Mouse (Mus musculus): ENCODE measurements around the gene Cpn2. TPM values are rescaled to one million over a fixed set of nuclear protein-coding genes. Genes with fewer than 3 reads are reported as not detected.

Gene Cpn2
- total and polyA plus RNA-seq, 3 experiments: 0.16 TPM; not detected in 2

DNA sequence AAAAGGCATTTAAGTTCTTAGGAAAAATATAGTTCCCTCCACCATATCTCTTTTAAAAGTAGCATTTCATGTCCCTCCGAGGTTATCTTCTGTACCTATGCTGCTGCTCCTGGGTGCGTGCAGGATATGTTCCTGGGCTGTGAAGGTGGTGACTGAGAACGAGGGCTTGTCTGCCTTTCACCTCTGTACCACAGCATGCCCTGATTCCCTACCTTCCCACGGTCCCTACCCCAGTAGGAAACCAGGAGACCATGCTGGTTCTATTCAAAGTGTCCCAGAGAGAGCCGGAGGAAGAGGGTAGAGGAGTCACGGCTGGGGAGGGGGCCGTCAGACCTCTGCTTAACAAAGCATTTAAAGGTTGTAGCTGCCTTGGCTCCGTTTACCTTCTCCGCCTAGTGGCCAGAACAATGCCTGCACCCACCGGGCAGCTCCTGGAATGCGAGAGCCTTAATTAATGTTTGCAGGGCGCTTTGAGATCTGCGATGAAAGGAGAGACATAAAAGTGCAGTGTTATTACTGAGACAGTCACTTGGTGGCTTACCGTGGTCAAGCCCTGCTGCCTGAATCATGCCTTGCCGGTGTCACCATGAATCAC is 16.5 kb upstream of the Cpn2 start:
- Histone ChIP-seq H3K4me3 (ENCODE audit: low read depth, low read length) (no peak overlapping the region), H3K36me3 (replicated peaks) (no peaks in the 10 kb centered on the region), H3K27me3 (ENCODE audit: insufficient read depth, low read length) (peaks cover 85% of the 10 kb centered on the region), H3K4me1 (ENCODE audit: insufficient read depth, low read depth, low read length) (peaks cover 3% of the 10 kb centered on the region; the same call in 1 of the 2 replicates), H3K9me3 (replicated peaks) (no peaks in the 10 kb centered on the region)
- TF ChIP-seq CTCF (IDR thresholded peaks at IDR 0.05; ENCODE audit: low read depth, low read length) (peak; percentile 39; the same call in 1 of the 2 replicates), GATA1 (IDR thresholded peaks at IDR 0.05; ENCODE audit: borderline replicate concordance, low read length) (no peak), TAL1 (conservative IDR thresholded peaks at IDR 0.05; ENCODE audit: low read depth, low read length) (no peak), GATA2 (IDR thresholded peaks at IDR 0.05; ENCODE audit: borderline replicate concordance, low read depth, low read length) (no peak), POLR2AphosphoS5 (IDR thresholded peaks at IDR 0.05; ENCODE audit: insufficient replicate concordance, low read depth, low read length) (no peak)
- ATAC-seq (ENCODE audit: extremely low read depth, insufficient number of reproducible peaks, low FRiP score, poor library complexity, severe bottlenecking): no peak
- DNase-seq (ENCODE audit: low spot score): peak; percentile 14

DNA sequence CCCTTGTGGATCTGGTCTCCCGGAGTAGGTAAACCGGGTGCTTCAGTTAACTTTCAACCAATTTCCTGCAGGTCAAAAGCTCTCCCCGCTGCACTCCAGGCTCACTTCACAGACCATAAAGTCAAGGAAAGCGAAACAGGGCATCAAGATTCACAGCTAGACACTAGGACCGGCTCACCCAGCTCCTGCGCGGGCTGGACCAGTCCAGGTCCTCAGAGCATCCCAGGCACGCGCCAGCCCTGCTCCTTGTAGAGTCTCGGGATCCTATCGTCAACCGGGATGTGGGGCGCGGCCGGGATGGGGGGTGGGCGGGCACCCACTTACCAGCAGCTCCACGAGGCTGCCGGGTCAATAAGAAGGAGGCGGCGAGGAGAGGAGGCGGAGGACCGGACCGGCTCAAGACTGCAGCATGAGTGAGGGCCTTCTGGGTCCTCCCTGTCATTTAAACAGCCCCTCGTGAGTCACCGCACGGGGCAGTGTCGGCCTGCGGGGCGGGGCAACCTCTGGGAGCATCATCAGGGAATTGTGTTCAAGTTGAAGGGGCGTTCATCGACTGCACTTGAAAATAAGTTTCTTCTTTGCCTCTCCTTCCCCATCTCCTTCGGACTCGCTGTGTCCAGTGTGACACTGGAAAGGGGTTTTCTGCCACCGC is 15.7 kb upstream of the Cpn2 start, which contains the start of gene Lrrc15:
Lrrc15 (minus strand) TSS at position 413 of the 652 bp plus-strand sequence.
- no peak for DNase-seq (ENCODE audit: low spot score)
- TF ChIP-seq CTCF (IDR thresholded peaks at IDR 0.05; ENCODE audit: low read depth, low read length): no peak
- TF ChIP-seq TAL1 (conservative IDR thresholded peaks at IDR 0.05; ENCODE audit: low read depth, low read length): no peak
- no peak for TF ChIP-seq POLR2AphosphoS5 (IDR thresholded peaks at IDR 0.05; ENCODE audit: insufficient replicate concordance, low read depth, low read length)
- TF ChIP-seq GATA1 (IDR thresholded peaks at IDR 0.05; ENCODE audit: borderline replicate concordance, low read length): no peak
- TF ChIP-seq GATA2 (IDR thresholded peaks at IDR 0.05; ENCODE audit: borderline replicate concordance, low read depth, low read length): no peak
- H3K4me3 ChIP-seq (ENCODE audit: low read depth, low read length): no peak within 1 kb of the TSS

DNA sequence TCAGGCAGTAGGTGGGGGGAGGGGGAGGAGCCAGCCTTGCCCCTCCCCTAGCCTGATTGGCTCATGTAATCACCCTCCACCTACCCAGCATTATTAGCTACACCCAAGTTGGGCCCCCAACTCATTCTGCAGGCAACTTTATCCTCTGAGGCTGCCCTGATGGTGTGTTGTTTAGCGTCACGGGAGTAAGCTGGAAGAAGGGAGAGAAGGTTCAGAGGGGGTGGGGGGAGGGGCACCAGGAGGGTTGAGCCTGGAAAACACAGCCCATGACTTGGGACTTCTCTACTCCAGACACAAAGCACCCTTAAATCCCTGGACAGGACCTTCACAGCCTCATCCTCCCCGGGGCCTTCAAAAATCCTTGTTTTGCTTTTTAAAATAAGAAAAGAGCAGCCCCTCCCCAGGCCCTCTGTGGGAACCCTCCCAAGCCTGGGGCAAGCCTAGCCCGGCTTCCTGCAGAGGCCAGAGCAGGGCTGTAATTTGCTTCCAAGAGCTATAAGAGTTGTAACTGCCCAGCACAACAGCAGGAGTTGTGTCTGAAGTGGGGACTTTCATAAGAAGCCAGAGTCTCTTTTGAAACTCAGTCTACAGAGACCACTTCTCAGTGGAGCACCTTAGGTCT is 13.5 kb upstream of the Cpn2 start:
- Histone ChIP-seq H3K4me1 (ENCODE audit: insufficient read depth, low read depth, low read length) (peaks cover 3% of the 10 kb centered on the region; the same call in 1 of the 2 replicates), H3K36me3 (replicated peaks) (no peaks in the 10 kb centered on the region), H3K9me3 (replicated peaks) (no peaks in the 10 kb centered on the region), H3K4me3 (ENCODE audit: low read depth, low read length) (no peak overlapping the region), H3K27me3 (ENCODE audit: insufficient read depth, low read length) (peaks cover 74% of the 10 kb centered on the region)
- no peak for ATAC-seq (ENCODE audit: extremely low read depth, insufficient number of reproducible peaks, low FRiP score, poor library complexity, severe bottlenecking)
- TF ChIP-seq CTCF (IDR thresholded peaks at IDR 0.05; ENCODE audit: low read depth, low read length): no peak
- no peak for DNase-seq (ENCODE audit: low spot score)

More for the DNA sequence above, 15.7 kb upstream of the Cpn2 start, which contains the start of gene Lrrc15:
- H3K36me3 ChIP-seq (replicated peaks): no peaks in the 10 kb centered on the region
- H3K4me1 ChIP-seq (ENCODE audit: insufficient read depth, low read depth, low read length): peaks cover 3% of the 10 kb centered on the region; the same call in 1 of the 2 replicates
- peaks cover 83% of the 10 kb centered on the region for H3K27me3 ChIP-seq (ENCODE audit: insufficient read depth, low read length)
- no peaks in the 10 kb centered on the region for H3K9me3 ChIP-seq (replicated peaks)
- no peak for ATAC-seq (ENCODE audit: extremely low read depth, insufficient number of reproducible peaks, low FRiP score, poor library complexity, severe bottlenecking)

DNA sequence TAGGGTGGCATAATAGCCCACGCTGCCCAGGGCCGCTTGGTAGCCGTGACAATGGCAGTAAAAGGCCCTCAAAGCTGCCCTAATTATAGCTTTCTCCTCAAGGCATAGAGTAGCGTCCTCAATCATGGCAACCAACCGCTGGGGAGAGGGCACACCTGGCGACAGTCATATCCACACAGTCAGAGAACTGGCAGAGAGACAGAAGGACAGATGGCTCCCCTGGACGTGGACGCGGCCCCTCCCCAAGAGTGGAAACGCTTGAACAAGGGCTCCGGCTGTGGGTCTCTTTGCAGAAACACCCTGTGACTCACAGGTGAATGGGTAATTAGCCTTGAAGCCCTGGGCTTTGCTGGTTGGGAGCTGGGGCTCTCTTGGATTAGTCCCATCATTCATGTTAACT is 11.1 kb upstream of the Cpn2 start:
- no peak for TF ChIP-seq POLR2AphosphoS5 (IDR thresholded peaks at IDR 0.05; ENCODE audit: insufficient replicate concordance, low read depth, low read length)
- no peak for TF ChIP-seq GATA1 (IDR thresholded peaks at IDR 0.05; ENCODE audit: borderline replicate concordance, low read length)
- TF ChIP-seq CTCF (IDR thresholded peaks at IDR 0.05; ENCODE audit: low read depth, low read length): no peak
- TF ChIP-seq TAL1 (conservative IDR thresholded peaks at IDR 0.05; ENCODE audit: low read depth, low read length): no peak
- TF ChIP-seq GATA2 (IDR thresholded peaks at IDR 0.05; ENCODE audit: borderline replicate concordance, low read depth, low read length): no peak
- H3K9me3 ChIP-seq (replicated peaks): no peaks in the 10 kb centered on the region
- H3K4me1 ChIP-seq (ENCODE audit: insufficient read depth, low read depth, low read length): 0 out of 2 replicates have a peak, but pooled peaks cover 3% of the 10 kb centered on the region
- peaks cover 62% of the 10 kb centered on the region for H3K27me3 ChIP-seq (ENCODE audit: insufficient read depth, low read length)
- ATAC-seq (ENCODE audit: extremely low read depth, insufficient number of reproducible peaks, low FRiP score, poor library complexity, severe bottlenecking) (no peak), DNase-seq (ENCODE audit: low spot score) (no peak)
- H3K36me3 ChIP-seq (replicated peaks): no peaks in the 10 kb centered on the region
- no peak overlapping the region for H3K4me3 ChIP-seq (ENCODE audit: low read depth, low read length)

DNA sequence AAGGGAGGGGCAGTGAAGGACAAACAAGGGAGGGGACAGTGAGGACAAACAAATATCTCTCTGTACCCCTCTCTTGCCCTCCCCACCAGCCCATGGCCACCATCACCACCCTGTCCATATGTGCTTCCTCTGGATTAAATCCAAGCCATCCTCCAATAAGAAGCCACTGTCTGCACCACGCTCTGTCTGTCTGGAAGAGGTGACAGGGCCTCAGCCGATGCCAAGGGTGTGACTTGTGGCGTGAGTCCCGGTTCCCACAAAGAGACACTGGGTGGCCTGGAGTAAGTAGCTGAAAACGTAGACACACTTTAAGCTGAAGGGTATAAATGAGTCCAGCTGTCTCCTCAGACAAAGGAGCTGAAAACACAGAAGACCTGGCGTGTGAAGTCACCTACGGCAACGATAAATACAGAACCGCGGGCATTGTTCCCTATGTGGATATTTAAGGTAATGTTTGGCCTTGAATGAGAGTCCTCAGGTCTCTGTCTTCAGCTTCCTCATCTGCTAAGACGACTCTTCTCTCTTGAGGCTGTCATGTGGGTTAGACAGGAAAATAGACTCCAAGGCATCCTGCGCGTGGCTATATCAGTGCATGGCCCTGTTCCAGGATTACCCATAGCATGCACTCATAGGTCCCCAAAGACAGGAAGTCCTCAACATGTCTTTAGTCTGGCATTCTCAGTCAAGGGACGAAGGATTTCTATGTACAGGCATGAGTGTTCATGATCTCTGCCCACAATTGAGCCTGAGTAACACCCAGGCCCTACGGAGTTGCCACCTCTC is 8.4 kb upstream of the Cpn2 start:
- H3K4me3 ChIP-seq (ENCODE audit: low read depth, low read length): no peak overlapping the region
- ATAC-seq (ENCODE audit: extremely low read depth, insufficient number of reproducible peaks, low FRiP score, poor library complexity, severe bottlenecking): no peak
- H3K4me1 ChIP-seq (ENCODE audit: insufficient read depth, low read depth, low read length): 0 out of 2 replicates have a peak, but pooled peaks cover 3% of the 10 kb centered on the region
- TF ChIP-seq CTCF (IDR thresholded peaks at IDR 0.05; ENCODE audit: low read depth, low read length) (no peak), TAL1 (conservative IDR thresholded peaks at IDR 0.05; ENCODE audit: low read depth, low read length) (no peak), POLR2AphosphoS5 (IDR thresholded peaks at IDR 0.05; ENCODE audit: insufficient replicate concordance, low read depth, low read length) (no peak), GATA2 (IDR thresholded peaks at IDR 0.05; ENCODE audit: borderline replicate concordance, low read depth, low read length) (no peak), GATA1 (IDR thresholded peaks at IDR 0.05; ENCODE audit: borderline replicate concordance, low read length) (no peak)
- DNase-seq (ENCODE audit: low spot score): no peak
- H3K27me3 ChIP-seq (ENCODE audit: insufficient read depth, low read length): peaks cover 48% of the 10 kb centered on the region
- H3K36me3 ChIP-seq (replicated peaks): no peaks in the 10 kb centered on the region
- H3K9me3 ChIP-seq (replicated peaks): no peaks in the 10 kb centered on the region

DNA sequence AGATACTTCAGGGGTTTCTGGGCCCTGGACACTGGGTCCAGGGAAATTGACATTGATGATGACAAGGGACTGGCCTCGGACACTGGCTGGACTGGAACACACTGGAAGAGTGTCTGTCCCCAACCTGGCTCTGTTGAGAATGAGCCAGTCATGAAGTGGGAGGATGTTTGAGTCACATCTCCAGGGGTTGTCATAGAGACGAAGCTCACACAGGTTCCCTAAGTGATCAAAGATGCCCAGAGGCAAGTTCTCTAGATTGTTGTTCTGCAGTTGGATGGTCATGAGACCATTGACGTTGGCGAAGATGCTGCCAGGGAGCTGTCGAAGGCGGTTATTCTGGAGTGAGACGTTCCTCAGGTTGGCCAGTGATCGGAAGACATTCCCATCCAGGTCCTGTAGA is 5.8 kb upstream of the Cpn2 start:
- Histone ChIP-seq H3K4me3 (ENCODE audit: low read depth, low read length) (no peak overlapping the region), H3K4me1 (ENCODE audit: insufficient read depth, low read depth, low read length) (no peaks in the 10 kb centered on the region), H3K36me3 (replicated peaks) (no peaks in the 10 kb centered on the region), H3K27me3 (ENCODE audit: insufficient read depth, low read length) (peaks cover 53% of the 10 kb centered on the region), H3K9me3 (replicated peaks) (no peaks in the 10 kb centered on the region)
- DNase-seq (ENCODE audit: low spot score) (no peak), ATAC-seq (ENCODE audit: extremely low read depth, insufficient number of reproducible peaks, low FRiP score, poor library complexity, severe bottlenecking) (no peak)
- TF ChIP-seq TAL1 (conservative IDR thresholded peaks at IDR 0.05; ENCODE audit: low read depth, low read length): no peak
- TF ChIP-seq POLR2AphosphoS5 (IDR thresholded peaks at IDR 0.05; ENCODE audit: insufficient replicate concordance, low read depth, low read length): no peak
